Mouse (Mus musculus) CH12.LX (cell line): ENCODE data around the gene Fbxo28. TPM values are rescaled to one million over a fixed set of nuclear protein-coding genes. Genes with fewer than 3 reads are reported as not detected.

Experiments
- DNase-seq: peaks from one replicate; pipeline ENCODE4 v3.0.0-alpha.2; 2013; ENCODE audit errors: extremely low read depth
- H3K27ac ChIP-seq: 2 replicates; pipeline ENCODE4 v1.5.1; 2012; ENCODE audit warnings: low read depth, mild to moderate bottlenecking, control low read depth, moderate library complexity; ENCODE audit not compliant: insufficient read depth
- H3K27me3 ChIP-seq: replicated peaks from 2 replicates; pipeline ENCODE3; 2012; ENCODE audit warnings: inconsistent platforms
- H3K36me3 ChIP-seq, 2 experiments: replicated peaks in 1 of 2; 2 replicates each; pipeline versions ENCODE3 to v1.6.1; 2012; ENCODE audit warnings: inconsistent platforms in 1 of 2, low read length in 1 of 2, mild to moderate bottlenecking in 1 of 2, mixed read lengths in 1 of 2, moderate library complexity in 1 of 2; ENCODE audit not compliant: control insufficient read depth in 1 of 2, insufficient read depth in 1 of 2
- H3K4me1 ChIP-seq, 2 experiments: 2 replicates each; pipeline ENCODE4 v1.6.1; 2012; ENCODE audit warnings: inconsistent platforms in 1 of 2, moderate library complexity in 1 of 2; ENCODE audit not compliant: insufficient read depth in 2 of 2, control insufficient read depth in 1 of 2
- H3K4me2 ChIP-seq: 2 replicates; pipeline ENCODE4 v1.6.1; 2012; ENCODE audit warnings: low read depth, mild to moderate bottlenecking, control low read depth; ENCODE audit not compliant: poor library complexity, insufficient read depth, severe bottlenecking
- H3K4me3 ChIP-seq, 3 experiments: fragments of 150-350 bp in 1 of 3; sonication (generic) in 1 of 3; replicated peaks in 1 of 3; 2 replicates each; pipeline versions ENCODE3 to v1.5.1; 2011 to 2012; ENCODE audit warnings: low read depth in 2 of 3, low read length in 2 of 3, mild to moderate bottlenecking in 2 of 3, moderate library complexity in 2 of 3, control low read depth in 1 of 3, improper control_type of control experiment in 1 of 3, inconsistent platforms in 1 of 3, mixed read lengths in 1 of 3; ENCODE audit not compliant: poor library complexity in 1 of 3
- H3K79me2 ChIP-seq: replicated peaks from 2 replicates; pipeline ENCODE4 v1.6.1; 2012; ENCODE audit warnings: mild to moderate bottlenecking, moderate library complexity; ENCODE audit not compliant: control insufficient read depth, poor library complexity, insufficient read depth, severe bottlenecking; ENCODE audit errors: extremely low read depth
- H3K9ac ChIP-seq: 2 replicates; pipeline ENCODE4 v1.6.1; 2012; ENCODE audit warnings: low read depth, mild to moderate bottlenecking, control low read depth, moderate library complexity; ENCODE audit not compliant: insufficient read depth
- H3K9me3 ChIP-seq: replicated peaks from 2 replicates; pipeline ENCODE3; 2012; ENCODE audit warnings: low read length, inconsistent platforms, mixed read lengths
- BHLHE40 ChIP-seq: IDR thresholded peaks from 2 replicates; pipeline ENCODE4 v1.6.1; 2011; ENCODE audit warnings: mild to moderate bottlenecking, low read depth, low read length, improper control_type of control experiment
- CHD1 ChIP-seq: IDR thresholded peaks from 2 replicates; pipeline ENCODE4 v1.6.1; 2012; ENCODE audit warnings: low read depth, low read length, improper control_type of control experiment, inconsistent platforms
- CTCF ChIP-seq, 2 experiments: IDR thresholded peaks in 1 of 2; conservative IDR thresholded peaks in 1 of 2; 2 replicates each; pipeline ENCODE4 v1.5.1; 2011 to 2012; ENCODE audit warnings: low read depth in 2 of 2, low read length in 2 of 2, improper control_type of control experiment in 1 of 2, inconsistent platforms in 1 of 2, mild to moderate bottlenecking in 1 of 2, moderate library complexity in 1 of 2
- E2F4 ChIP-seq: IDR thresholded peaks from 2 replicates; pipeline ENCODE4 v1.6.1; 2011; ENCODE audit warnings: low read depth, low read length, improper control_type of control experiment; ENCODE audit not compliant: insufficient replicate concordance
- ELF1 ChIP-seq: IDR thresholded peaks from 2 replicates; pipeline ENCODE4 v1.6.1; 2014; ENCODE audit warnings: low read depth, mild to moderate bottlenecking, inconsistent platforms, low read length, improper control_type of control experiment
- HCFC1 ChIP-seq: IDR thresholded peaks from 2 replicates; pipeline ENCODE4 v1.6.1; 2012; ENCODE audit warnings: low read depth, mild to moderate bottlenecking, inconsistent platforms, low read length, improper control_type of control experiment
- IRF4 ChIP-seq: IDR thresholded peaks from 2 replicates; pipeline ENCODE4 v1.6.1; 2014; ENCODE audit warnings: low read depth, mild to moderate bottlenecking, inconsistent platforms, low read length, improper control_type of control experiment
- JUN ChIP-seq: IDR thresholded peaks from 2 replicates; pipeline ENCODE4 v1.6.1; 2011; ENCODE audit warnings: low read depth, mild to moderate bottlenecking, low read length, improper control_type of control experiment, moderate library complexity; ENCODE audit not compliant: insufficient read depth
- JUND ChIP-seq: conservative IDR thresholded peaks from 2 replicates; pipeline ENCODE4 v1.6.1; 2011; ENCODE audit warnings: low read depth, low read length, improper control_type of control experiment
- KAT2A ChIP-seq: IDR thresholded peaks from 2 replicates; pipeline ENCODE4 v1.6.1; 2012; ENCODE audit warnings: low read length, improper control_type of control experiment, inconsistent platforms; ENCODE audit not compliant: insufficient replicate concordance
- MAFK ChIP-seq: IDR thresholded peaks from 2 replicates; pipeline ENCODE4 v1.6.1; 2011; ENCODE audit warnings: low read length, improper control_type of control experiment; ENCODE audit not compliant: insufficient replicate concordance
- MEF2A ChIP-seq: IDR thresholded peaks from 2 replicates; pipeline ENCODE4 v1.6.1; 2014; ENCODE audit warnings: low read depth, mild to moderate bottlenecking, inconsistent platforms, low read length, improper control_type of control experiment, borderline replicate concordance
- MYC ChIP-seq: IDR thresholded peaks from 2 replicates; pipeline ENCODE4 v1.6.1; 2011; ENCODE audit warnings: low read depth, mild to moderate bottlenecking, improper control_type of control experiment, low read length
- NRF1 ChIP-seq: IDR thresholded peaks from 2 replicates; pipeline ENCODE4 v1.6.1; 2014; ENCODE audit warnings: low read depth, mild to moderate bottlenecking, inconsistent platforms, low read length, improper control_type of control experiment, moderate library complexity
- PAX5 ChIP-seq: IDR thresholded peaks from 2 replicates; pipeline ENCODE4 v1.6.1; 2012; ENCODE audit warnings: low read length, inconsistent platforms, mixed read lengths
- POLR2A ChIP-seq: IDR thresholded peaks from 2 replicates; pipeline ENCODE4 v1.6.1; 2011; ENCODE audit warnings: low read depth, mild to moderate bottlenecking, improper control_type of control experiment, low read length
- POLR2AphosphoS2 ChIP-seq: IDR thresholded peaks from 2 replicates; pipeline ENCODE4 v1.6.1; 2011; ENCODE audit warnings: low read depth, low read length, improper control_type of control experiment
- RAD21 ChIP-seq: IDR thresholded peaks from 2 replicates; pipeline ENCODE4 v1.6.1; 2011; ENCODE audit warnings: low read depth, mild to moderate bottlenecking, low read length, improper control_type of control experiment, moderate library complexity
- RCOR1 ChIP-seq: conservative IDR thresholded peaks from 2 replicates; pipeline ENCODE4 v1.6.1; 2012; ENCODE audit warnings: low read depth, mild to moderate bottlenecking, inconsistent platforms, low read length, improper control_type of control experiment
- USF1 ChIP-seq: IDR thresholded peaks from 2 replicates; pipeline ENCODE4 v1.6.1; 2014; ENCODE audit warnings: low read depth, mild to moderate bottlenecking, inconsistent platforms, low read length, improper control_type of control experiment
- ZNF384 ChIP-seq: IDR thresholded peaks from 2 replicates; pipeline ENCODE4 v1.6.1; 2012; ENCODE audit warnings: low read depth, low read length, improper control_type of control experiment, inconsistent platforms
- dilution Hi-C: fragments of 300-500 bp; cut with MboI; formaldehyde crosslinking; loops from 2 replicates; pipeline ENCODE4 v1.14.3; 2020; ENCODE audit warnings: low sequenced_read_pairs; ENCODE audit not compliant: extremely low pct_unique_long_range_greater_than_20kb, extremely low pct_ligation_motif_present
- in situ Hi-C: fragments of 300-500 bp; cut with MboI; formaldehyde crosslinking; loops from 3 replicates; pipeline ENCODE4 v1.14.3; 2019; ENCODE audit warnings: low sequenced_read_pairs, low pct_ligation_motif_present, low pct_unique_long_range_greater_than_20kb, mixed read lengths
- polyA plus RNA-seq: library from polyadenylated mRNA; unstranded; fragments of >175 nt; gene quantifications from 2 replicates; pipeline ENCODE4 v1.2.1, GENCODE M21; 2012; ENCODE audit warnings: low read depth; ENCODE audit not compliant: insufficient read length
- total RNA-seq, 2 experiments: library from RNA; depleted of rRNA; stranded (reverse); fragments of 300-350 nt in 1 of 2; fragments of >200 nt in 1 of 2; gene quantifications; 2 replicates each; pipeline ENCODE4 v1.2.3; 2012 to 2014

Fbxo28 gene
- total and polyA plus RNA-seq, 3 experiments = 11.9 to 13.3 (median 12.6) TPM

GRCm38 (mm10) chr1:182386449-182386848, 45.0 kb upstream of the Fbxo28 start:
- no peak overlapping the region for H3K9ac ChIP-seq
- H3K4me2 ChIP-seq = no peak overlapping the region

GRCm38 (mm10) chr1:182383096-182383495, 41.7 kb upstream of the Fbxo28 start:
- dilution Hi-C loops (no loop called here), in situ Hi-C loops (no loop called here)
- Histone ChIP-seq H3K4me1 (no peaks in the 10 kb centered on the region), H3K36me3 (no peaks in the 10 kb centered on the region), H3K27me3 (no peaks in the 10 kb centered on the region), H3K9me3 (no peaks in the 10 kb centered on the region), H3K9ac (no peak overlapping the region), H3K27ac (no peak overlapping the region), H3K4me2 (no peak overlapping the region), H3K79me2 (no peaks in the 10 kb centered on the region), H3K4me3 (no peak overlapping the region)
- TF ChIP-seq CHD1 = no peak
- TF ChIP-seq NRF1 = no peak
- no peak for TF ChIP-seq RCOR1
- no peak for TF ChIP-seq MAFK
- no peak for TF ChIP-seq MEF2A
- no peak for TF ChIP-seq ZNF384
- TF ChIP-seq BHLHE40 = no peak
- TF ChIP-seq JUND = no peak
- TF ChIP-seq E2F4 = no peak
- TF ChIP-seq IRF4 = no peak; the same call in 1 of the 2 replicates
- no peak for TF ChIP-seq MYC
- TF ChIP-seq USF1 = no peak
- TF ChIP-seq KAT2A = no peak
- no peak for TF ChIP-seq POLR2A
- no peak for TF ChIP-seq POLR2AphosphoS2
- TF ChIP-seq PAX5 = no peak
- TF ChIP-seq CTCF (conservative IDR thresholded peaks at IDR 0.05 in 1 of 2, IDR thresholded peaks at IDR 0.05 in 1 of 2; ENCODE audit: low read depth in 2 of 2, low read length in 2 of 2) = no peak
- TF ChIP-seq RAD21 = no peak
- TF ChIP-seq ELF1 = no peak
- no peak for TF ChIP-seq HCFC1
- no peak for DNase-seq

More at GRCm38 (mm10) chr1:182386449-182386848, 45.0 kb upstream of the Fbxo28 start:
- TF ChIP-seq JUN = no peak
- H3K27me3 ChIP-seq = no peaks in the 10 kb centered on the region
- no peak for DNase-seq
- H3K4me3 ChIP-seq = no peak overlapping the region
- H3K79me2 ChIP-seq = no peaks in the 10 kb centered on the region
- in situ Hi-C loops (no loop called here), dilution Hi-C loops (no loop called here)
- no peak overlapping the region for H3K27ac ChIP-seq
- no peaks in the 10 kb centered on the region for H3K36me3 ChIP-seq
- H3K9me3 ChIP-seq = no peaks in the 10 kb centered on the region
- no peaks in the 10 kb centered on the region for H3K4me1 ChIP-seq
